Mouse (Mus musculus): ENCODE results near the gene Ppp2r5b.

DNA sequence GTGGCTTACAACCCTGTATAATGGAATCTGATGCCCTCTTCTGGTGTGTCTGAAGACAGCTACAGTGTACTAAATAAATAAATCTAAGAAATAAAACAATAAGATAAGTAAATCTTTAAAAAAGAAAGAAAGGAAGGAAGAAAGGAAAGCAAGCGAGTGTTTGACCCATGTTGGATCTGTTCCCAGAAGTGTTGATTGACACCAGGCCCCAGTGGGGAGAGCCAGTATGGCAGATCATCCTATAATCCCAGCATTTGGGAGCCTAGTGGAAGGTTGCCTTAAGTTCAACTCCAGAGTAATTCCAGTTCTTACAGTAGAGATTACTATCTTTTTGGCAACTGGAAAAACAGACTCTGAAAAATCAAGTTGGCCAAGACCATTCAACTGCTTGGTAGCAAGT is 10.1 kb upstream of the Ppp2r5b start:
- no peak for TF ChIP-seq CTCF (IDR thresholded peaks at IDR 0.05; ENCODE audit: control insufficient read depth, insufficient read depth, insufficient read length)
- TF ChIP-seq MYOD1 (IDR thresholded peaks at IDR 0.05; ENCODE audit: control insufficient read depth, insufficient read length, low read depth), result no peak
- no peak for TF ChIP-seq MAX (IDR thresholded peaks at IDR 0.05)
- no peak for TF ChIP-seq MYOG (IDR thresholded peaks at IDR 0.05; ENCODE audit: control insufficient read depth, extremely low read depth, insufficient read length)
- no peak for TF ChIP-seq USF1 (IDR thresholded peaks at IDR 0.05; ENCODE audit: low read depth)
- no peak for TF ChIP-seq CEBPB (IDR thresholded peaks at IDR 0.05; ENCODE audit: low read depth)
- no peak for TF ChIP-seq FOSL1 (IDR thresholded peaks at IDR 0.05; ENCODE audit: insufficient read depth, low read length, poor library complexity, severe bottlenecking)

Data from C2C12 (cell line).